Mouse (Mus musculus) layer of hippocampus, adult 2 months (tissue): Measurements from ENCODE around the gene Theg. TPM values are rescaled to one million over a fixed set of nuclear protein-coding genes. Genes with fewer than 3 reads are reported as not detected.

ENCODE experiments used
- DNase-seq, 2 experiments: peaks; one replicate each; pipeline ENCODE4 v3.0.0; 2022; ENCODE audit warnings: low spot score in 2 of 2
- H3K27ac ChIP-seq: fragments of 200-600 bp; 2 replicates; pipeline ENCODE4 v1.8.1; 2022
- H3K4me3 ChIP-seq: fragments of 200-600 bp; 2 replicates; pipeline ENCODE4 v1.8.1; 2022; ENCODE audit warnings: mild to moderate bottlenecking
- CTCF ChIP-seq: fragments of 200-600 bp; conservative IDR thresholded peaks from 2 replicates; pipeline ENCODE4 v1.8.1; 2022; ENCODE audit warnings: antibody characterized with exemption, mild to moderate bottlenecking, moderate library complexity
- total RNA-seq, 2 experiments: library from RNA; stranded (reverse); gene quantifications; 2 replicates each; pipeline ENCODE4 v1.2.3; 2021

Theg gene
- total RNA-seq, 2 experiments from 2014 or later, result 1.2 TPM; not detected in 1

DNA sequence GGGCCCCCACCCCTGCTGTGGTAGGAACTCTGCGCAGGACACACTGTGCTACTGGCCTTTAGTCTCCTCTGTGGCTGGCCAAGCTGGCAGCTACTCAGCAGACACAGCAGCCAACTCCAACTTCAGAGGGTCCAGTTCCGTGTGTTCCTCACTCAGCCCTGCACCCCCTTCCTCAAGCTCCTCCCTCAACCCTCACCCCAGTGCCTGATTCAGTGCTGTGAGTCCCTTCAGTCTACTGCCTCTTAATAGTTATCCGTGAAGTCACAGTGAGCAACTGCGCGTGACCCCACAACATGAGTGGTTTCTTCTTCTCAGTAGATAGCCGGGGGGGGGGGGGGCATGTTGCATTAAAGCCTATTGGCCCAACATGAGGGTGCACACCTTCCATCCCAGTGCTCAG is 13.5 kb downstream of the Theg start:
- no peak for DNase-seq
- Histone ChIP-seq H3K4me3 (no peak overlapping the region), H3K27ac (no peak overlapping the region)
- TF ChIP-seq CTCF, result no peak

- no peak for TF ChIP-seq CTCF
- Histone ChIP-seq H3K4me3 (no peak overlapping the region), H3K27ac (no peak overlapping the region)
- no peak for DNase-seq
These were observed 15.8 kb downstream of the Theg start for GRCm38 (mm10) chr10:79571314-79571713.

DNA sequence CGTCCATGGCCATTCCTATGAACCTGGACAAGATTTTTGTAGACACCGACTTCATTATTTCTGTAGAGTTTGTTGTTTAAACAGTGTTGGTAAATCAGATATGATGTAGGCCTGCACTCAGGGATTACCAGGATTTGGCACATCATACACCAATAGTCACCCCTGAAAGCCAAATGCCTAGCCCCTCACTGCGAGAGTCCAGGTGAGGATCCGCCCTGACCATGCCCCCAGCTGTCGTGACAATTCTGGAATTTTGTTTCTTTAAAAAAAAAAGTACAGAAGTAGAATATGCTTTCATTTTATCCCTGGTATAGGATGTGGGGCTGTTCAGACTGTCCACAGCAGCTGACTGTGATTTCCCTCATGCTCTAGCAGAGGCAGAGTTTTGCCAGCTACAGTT is 17.2 kb downstream of the Theg start:
- no peak for DNase-seq
- Histone ChIP-seq H3K4me3 (no peak overlapping the region), H3K27ac (no peak overlapping the region)
- TF ChIP-seq CTCF, result no peak

DNA sequence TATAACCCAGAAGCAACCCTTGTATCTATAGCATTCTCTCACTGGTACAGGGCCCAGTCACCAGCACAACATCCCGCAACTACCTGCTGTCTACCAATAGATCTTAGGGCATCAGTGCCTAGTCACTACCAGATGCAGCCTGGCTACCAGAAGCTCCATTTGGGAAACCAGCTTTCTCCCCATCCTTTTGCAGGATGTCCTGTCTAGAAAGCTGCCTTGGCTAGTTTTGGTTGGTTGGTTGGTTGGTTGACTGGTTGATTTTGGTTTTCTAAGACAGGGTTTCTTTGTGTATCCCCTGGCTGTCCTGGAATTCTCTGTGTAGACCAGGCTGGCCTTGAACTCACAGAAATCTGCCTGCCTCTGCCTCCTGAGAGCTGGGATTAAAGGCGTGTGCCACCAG is 27.4 kb downstream of the Theg start:
- DNase-seq, result no peak
- Histone ChIP-seq H3K27ac (no peak overlapping the region), H3K4me3 (no peak overlapping the region)
- no peak for TF ChIP-seq CTCF

DNA sequence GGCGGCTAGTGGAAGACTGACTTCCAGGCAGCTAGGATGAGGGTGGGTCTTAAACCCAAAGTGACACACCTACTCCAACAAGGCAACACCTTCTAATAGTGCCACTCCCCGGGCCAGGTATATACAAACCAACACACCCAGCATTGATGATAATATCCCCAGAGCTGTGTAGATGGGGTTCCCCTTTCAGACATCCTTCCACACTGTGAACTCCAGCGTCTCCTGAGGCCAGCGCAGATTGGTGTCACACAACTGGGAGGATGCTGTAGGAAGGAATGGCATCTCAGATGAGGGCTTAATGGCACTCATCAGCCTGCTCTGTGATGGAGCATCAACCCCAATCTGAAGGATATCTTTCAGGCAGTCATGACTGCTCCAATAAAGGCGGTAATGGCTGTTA is 29.6 kb downstream of the Theg start:
- H3K27ac ChIP-seq, result no peak overlapping the region
- TF ChIP-seq CTCF, result no peak
- no peak for DNase-seq
- H3K4me3 ChIP-seq, result no peak overlapping the region

- Histone ChIP-seq H3K27ac (no peak overlapping the region), H3K4me3 (no peak overlapping the region)
- TF ChIP-seq CTCF, result no peak
- no peak for DNase-seq
These were observed 30.2 kb downstream of the Theg start for GRCm38 (mm10) chr10:79556951-79557350.

DNA sequence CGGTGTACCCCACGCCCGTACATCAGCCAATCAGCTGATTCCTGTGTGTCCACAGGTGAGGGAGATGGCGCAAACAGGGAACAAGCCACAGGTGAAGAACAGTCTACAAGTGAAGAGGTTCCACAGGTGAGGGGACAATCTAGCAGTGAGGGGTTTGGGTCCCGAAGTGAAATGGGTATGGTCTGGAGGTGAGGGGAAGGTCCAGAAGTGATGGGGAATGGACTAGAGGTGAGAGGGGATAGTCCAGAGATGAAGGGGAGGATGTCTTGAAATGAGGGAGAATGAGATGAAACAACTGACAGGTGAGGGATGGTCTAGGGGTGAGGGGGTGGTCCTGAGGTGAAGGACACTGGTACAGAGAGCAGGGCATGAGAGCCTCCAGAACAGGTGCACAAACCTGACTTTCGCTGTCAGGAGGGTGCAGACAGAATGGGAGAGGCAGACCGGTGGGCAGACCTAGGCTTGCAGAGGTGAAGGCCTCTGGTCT is 31.9 kb downstream of the Theg start:
- H3K27ac ChIP-seq, result peak overlapping the region; percentile 95
- DNase-seq, result no peak
- TF ChIP-seq CTCF, result no peak
- peak overlapping the region; percentile 77 for H3K4me3 ChIP-seq

DNA sequence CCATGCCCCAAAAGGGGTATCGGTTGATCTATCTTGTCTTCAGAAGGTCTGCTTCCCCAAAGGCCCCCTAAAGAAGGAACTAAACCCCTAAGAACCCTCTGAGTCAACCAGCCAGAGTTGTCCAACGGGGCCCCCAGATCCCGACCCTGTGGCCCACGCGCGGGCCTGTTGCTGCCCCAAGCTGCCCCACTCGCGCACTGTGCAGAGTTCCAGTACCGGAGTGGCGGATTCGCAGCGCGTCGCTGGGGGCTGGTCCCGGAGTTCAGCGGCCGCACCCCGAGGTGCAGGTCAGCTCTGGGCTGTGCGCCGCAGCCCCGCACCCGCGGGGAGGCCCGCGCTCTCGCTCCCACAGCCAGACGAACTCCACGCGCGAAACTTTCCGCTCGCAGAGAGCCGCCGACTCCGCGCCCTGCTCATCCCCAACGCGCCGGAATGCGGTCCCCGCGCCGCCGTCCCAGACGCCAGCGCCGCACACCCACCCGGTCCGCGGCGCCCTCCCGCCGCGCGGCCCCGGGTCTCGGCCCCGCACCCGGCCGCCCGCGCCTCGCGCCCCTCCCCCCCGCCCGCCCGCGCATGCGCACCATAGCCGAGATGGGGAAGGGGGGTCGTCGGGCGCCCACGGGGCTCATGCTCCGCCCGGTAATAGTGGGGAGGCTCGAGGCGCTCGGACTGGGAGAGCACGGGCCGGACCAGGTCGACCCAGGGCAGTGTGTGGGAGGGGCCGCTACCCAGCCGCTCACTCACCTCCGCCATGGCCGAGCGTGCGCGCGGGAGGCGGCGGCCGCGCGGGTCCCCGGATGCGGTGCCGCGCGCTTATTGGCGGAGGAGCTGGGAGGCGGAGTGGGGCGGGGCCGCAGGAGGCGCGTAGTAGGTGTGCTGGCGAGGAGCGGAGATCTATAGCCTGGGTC is 32.5 kb downstream of the Theg start, which contains the start of gene Mier2:
TSS of gene Mier2 (minus strand) at position 870 of the 908 bp plus-strand sequence.
- Histone ChIP-seq H3K27ac (peak within 1 kb of the TSS; percentile 95), H3K4me3 (peak within 1 kb of the TSS; percentile 77)
- DNase-seq, result peak; percentile 84 to 85
- TF ChIP-seq CTCF, result no peak

GRCm38 (mm10) chr10:79553691-79554090 is 33.4 kb downstream of the Theg start:
- no peak for TF ChIP-seq CTCF
- Histone ChIP-seq H3K4me3 (peak overlapping the region; percentile 77), H3K27ac (no peak overlapping the region)
- no peak for DNase-seq

- Histone ChIP-seq H3K27ac (no peak overlapping the region), H3K4me3 (no peak overlapping the region)
- no peak for TF ChIP-seq CTCF
- DNase-seq, result no peak
These were observed 34.0 kb downstream of the Theg start for GRCm38 (mm10) chr10:79553176-79553575.

DNA sequence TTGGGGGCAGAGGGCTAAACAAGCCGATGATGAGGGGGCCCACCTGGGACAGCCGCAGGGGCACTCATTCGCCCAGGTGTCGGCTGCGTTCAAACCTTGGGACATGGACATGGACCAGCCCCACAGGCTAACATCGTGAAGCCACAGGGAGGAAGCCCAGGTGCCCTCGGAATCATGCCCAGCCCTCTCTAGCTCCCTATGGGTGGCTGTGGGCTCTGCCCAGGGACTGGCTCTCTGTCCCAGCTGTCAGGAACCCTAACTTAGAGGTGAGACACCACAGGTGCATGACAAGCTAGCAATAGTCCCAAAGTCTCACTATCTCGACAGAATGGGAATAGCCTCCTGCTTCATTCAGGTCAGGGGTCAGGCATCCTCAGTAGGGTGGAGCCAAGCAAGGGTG is 34.6 kb downstream of the Theg start:
- no peak overlapping the region for H3K4me3 ChIP-seq
- no peak for TF ChIP-seq CTCF
- DNase-seq, result no peak
- no peak overlapping the region for H3K27ac ChIP-seq

GRCm38 (mm10) chr10:79550366-79550765 is 36.8 kb downstream of the Theg start:
- no peak overlapping the region for H3K27ac ChIP-seq
- no peak for TF ChIP-seq CTCF
- DNase-seq, result no peak
- no peak overlapping the region for H3K4me3 ChIP-seq

DNA sequence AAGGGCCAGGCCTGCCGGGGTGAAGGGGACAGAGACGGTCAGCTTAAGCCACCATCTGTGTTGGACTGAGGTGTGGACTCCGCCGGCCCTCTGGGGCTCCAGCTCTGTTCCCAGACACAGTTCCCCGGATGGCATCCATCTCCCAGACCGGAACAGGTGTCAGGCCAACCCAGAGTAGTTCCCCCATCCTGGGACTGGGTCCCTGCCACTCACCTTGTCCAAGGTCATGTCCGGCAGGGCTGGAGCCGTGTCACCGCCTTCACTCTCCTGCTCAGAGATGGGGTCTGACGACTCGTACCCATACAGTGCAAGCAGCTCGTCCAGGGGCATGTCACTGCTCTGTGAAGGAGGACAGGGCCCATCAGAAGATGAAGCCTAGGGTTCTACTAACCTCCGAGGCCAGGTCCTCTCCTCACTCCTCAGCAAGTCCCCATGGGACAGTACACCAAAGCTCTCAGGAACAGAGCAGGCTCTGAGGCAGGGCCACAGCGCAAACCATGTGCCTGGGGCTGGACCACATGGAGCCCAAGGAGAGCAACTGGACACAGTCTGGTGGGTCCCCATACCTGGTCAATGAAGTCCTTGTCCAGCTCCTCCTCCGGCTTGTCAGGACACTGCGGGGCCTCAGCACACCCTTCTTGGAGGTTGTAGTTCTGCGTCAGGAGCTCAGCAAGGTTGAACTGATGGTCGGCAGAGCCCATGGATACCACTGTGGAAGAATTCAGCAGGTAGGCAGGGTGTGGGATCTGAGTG is 38.0 kb downstream of the Theg start:
- no peak for TF ChIP-seq CTCF
- DNase-seq, result no peak
- Histone ChIP-seq H3K4me3 (no peak overlapping the region), H3K27ac (no peak overlapping the region)

GRCm38 (mm10) chr10:79548546-79548945 is 38.6 kb downstream of the Theg start:
- Histone ChIP-seq H3K27ac (no peak overlapping the region), H3K4me3 (no peak overlapping the region)
- no peak for DNase-seq
- no peak for TF ChIP-seq CTCF
